Mouse (Mus musculus): ENCODE data around the gene Rbbp4.

DNA sequence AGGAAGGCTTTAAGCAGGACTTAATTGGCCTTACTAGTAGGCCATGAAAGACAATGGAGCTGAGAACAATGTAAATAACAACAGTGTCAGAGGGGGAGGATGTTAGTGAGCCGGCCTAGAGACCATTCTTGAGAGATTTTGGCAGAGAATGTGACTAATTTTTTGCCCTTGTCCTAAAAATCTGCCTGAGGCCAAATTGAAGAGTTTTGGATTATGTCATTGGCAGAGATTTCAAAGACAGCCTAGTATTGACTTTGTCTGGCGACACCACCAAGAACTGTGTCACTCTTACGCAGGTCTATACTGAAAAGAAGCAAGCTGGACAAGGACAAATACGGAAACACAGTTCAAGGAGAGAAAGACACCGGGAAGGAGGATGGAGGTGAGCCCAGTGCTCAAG is 27.6 kb upstream of the Rbbp4 start:
- TF ChIP-seq CTCF (IDR thresholded peaks at IDR 0.05), result no peak
- no peak for TF ChIP-seq EP300 (IDR thresholded peaks at IDR 0.05; ENCODE audit: insufficient read depth, low read depth, low read length)
